Mouse (Mus musculus): ENCODE data around the gene Gabarapl1. TPM values are rescaled to one million over a fixed set of nuclear protein-coding genes. Genes with fewer than 3 reads are reported as not detected.

Gene Gabarapl1
- polyA plus RNA-seq, 1 experiment from 2014 or later, result 16.5 TPM

GRCm38 (mm10) chr6:129543709-129544606 lies 11.0 kb downstream of the Gabarapl1 start:
- no peaks in the 10 kb centered on the region for H3K27me3 ChIP-seq (replicated peaks; ENCODE audit: control insufficient read depth, insufficient read depth, low read length)
- 43% methylated on average over 6 of the region's 6 CpGs for WGBS
- peak; percentile 68 for ATAC-seq (replicated peaks; ENCODE audit: low FRiP score, low TSS enrichment, low read depth)
- peaks cover 30% of the 10 kb centered on the region for H3K36me3 ChIP-seq (ENCODE audit: control insufficient read depth, insufficient read depth, low read length)
- H3K27ac ChIP-seq (ENCODE audit: low read depth), result no peak overlapping the region
- H3K4me3 ChIP-seq (ENCODE audit: low read depth, low read length), result no peak overlapping the region
- H3K4me1 ChIP-seq (replicated peaks; ENCODE audit: control insufficient read depth, insufficient read depth, low read length), result no peaks in the 10 kb centered on the region
- no peaks in the 10 kb centered on the region for H3K9me3 ChIP-seq (ENCODE audit: control insufficient read depth, low read length)
- H3K4me2 ChIP-seq (ENCODE audit: low read length), result no peak overlapping the region
- no peak overlapping the region for H3K9ac ChIP-seq (ENCODE audit: low read length)
- DNase-seq (ENCODE audit: low spot score), result peak; percentile 76

GRCm38 (mm10) chr6:129547277-129547676 lies 14.3 kb downstream of the Gabarapl1 start:
- no peaks in the 10 kb centered on the region for H3K36me3 ChIP-seq (ENCODE audit: control insufficient read depth, insufficient read depth, low read length)
- H3K4me1 ChIP-seq (replicated peaks; ENCODE audit: control insufficient read depth, insufficient read depth, low read length), result no peaks in the 10 kb centered on the region
- ATAC-seq (replicated peaks; ENCODE audit: low FRiP score, low TSS enrichment, low read depth), result no peak
- no peaks in the 10 kb centered on the region for H3K9me3 ChIP-seq (ENCODE audit: control insufficient read depth, low read length)
- WGBS, result 79% methylated on average over 2 of the region's 2 CpGs
- no peaks in the 10 kb centered on the region for H3K27me3 ChIP-seq (replicated peaks; ENCODE audit: control insufficient read depth, insufficient read depth, low read length)
- H3K4me3 ChIP-seq (ENCODE audit: low read depth, low read length), result no peak overlapping the region
- H3K9ac ChIP-seq (ENCODE audit: low read length), result no peak overlapping the region
- H3K4me2 ChIP-seq (ENCODE audit: low read length), result no peak overlapping the region
- no peak for DNase-seq (ENCODE audit: low spot score)
- H3K27ac ChIP-seq (ENCODE audit: low read depth), result no peak overlapping the region

GRCm38 (mm10) chr6:129548009-129548408 lies 15.0 kb downstream of the Gabarapl1 start:
- Histone ChIP-seq H3K36me3 (ENCODE audit: control insufficient read depth, insufficient read depth, low read length) (no peaks in the 10 kb centered on the region), H3K27ac (ENCODE audit: low read depth) (no peak overlapping the region), H3K4me1 (replicated peaks; ENCODE audit: control insufficient read depth, insufficient read depth, low read length) (no peaks in the 10 kb centered on the region), H3K9me3 (ENCODE audit: control insufficient read depth, low read length) (no peaks in the 10 kb centered on the region), H3K4me3 (ENCODE audit: low read depth, low read length) (no peak overlapping the region), H3K9ac (ENCODE audit: low read length) (no peak overlapping the region), H3K27me3 (replicated peaks; ENCODE audit: control insufficient read depth, insufficient read depth, low read length) (no peaks in the 10 kb centered on the region), H3K4me2 (ENCODE audit: low read length) (no peak overlapping the region)
- ATAC-seq (replicated peaks; ENCODE audit: low FRiP score, low TSS enrichment, low read depth) (no peak), DNase-seq (ENCODE audit: low spot score) (no peak)
- WGBS, result 68% methylated on average over 3 of the region's 3 CpGs

DNA sequence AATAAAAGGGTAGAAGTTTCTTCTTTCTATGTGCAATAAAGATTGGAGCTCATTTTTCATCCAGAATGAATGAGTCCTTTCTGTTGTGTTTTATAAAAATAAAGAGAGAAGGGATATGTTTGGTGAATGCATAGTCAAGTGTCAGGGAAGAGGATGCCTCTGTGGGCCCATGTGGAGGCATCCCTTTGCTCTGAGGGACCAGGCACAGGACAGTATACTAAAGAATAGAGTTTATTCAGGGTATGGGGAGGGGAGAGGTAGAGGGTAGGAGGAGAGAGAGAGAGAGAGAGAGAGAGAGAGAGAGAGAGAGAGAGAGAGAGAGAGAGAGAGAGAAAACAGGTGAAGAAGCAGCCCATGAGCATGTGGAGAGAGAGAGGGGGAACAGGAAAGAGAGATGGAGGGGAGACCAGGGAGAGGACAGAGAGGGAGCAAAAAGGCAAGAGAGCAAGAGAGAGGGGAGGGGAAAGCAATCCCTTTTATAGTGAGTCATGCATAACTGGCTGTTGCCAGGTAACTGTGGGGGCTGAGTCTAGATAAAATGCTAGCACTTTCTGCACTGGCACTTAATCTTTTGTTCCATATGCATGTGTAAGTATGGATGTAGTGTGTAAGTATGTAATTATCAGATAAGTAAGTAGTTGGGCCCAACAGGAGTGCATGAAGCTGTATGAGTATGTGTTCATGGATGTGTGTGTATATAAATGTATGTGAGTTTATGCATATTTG lies 24.5 kb downstream of the Gabarapl1 start:
- no peak overlapping the region for H3K9ac ChIP-seq (ENCODE audit: low read length)
- H3K4me2 ChIP-seq (ENCODE audit: low read length), result no peak overlapping the region
- no peak overlapping the region for H3K27ac ChIP-seq (ENCODE audit: low read depth)
- peak; percentile 34; the same call in 1 of the 2 replicates for ATAC-seq (replicated peaks; ENCODE audit: low FRiP score, low TSS enrichment, low read depth)
- H3K4me1 ChIP-seq (replicated peaks; ENCODE audit: control insufficient read depth, insufficient read depth, low read length), result no peaks in the 10 kb centered on the region
- no peaks in the 10 kb centered on the region for H3K36me3 ChIP-seq (ENCODE audit: control insufficient read depth, insufficient read depth, low read length)
- DNase-seq (ENCODE audit: low spot score), result no peak
- H3K4me3 ChIP-seq (ENCODE audit: low read depth, low read length), result no peak overlapping the region
- no peaks in the 10 kb centered on the region for H3K9me3 ChIP-seq (ENCODE audit: control insufficient read depth, low read length)
- no peaks in the 10 kb centered on the region for H3K27me3 ChIP-seq (replicated peaks; ENCODE audit: control insufficient read depth, insufficient read depth, low read length)

- no peak overlapping the region for H3K4me2 ChIP-seq (ENCODE audit: low read length)
- peak; percentile 87 for DNase-seq (ENCODE audit: low spot score)
- no peak overlapping the region for H3K4me3 ChIP-seq (ENCODE audit: low read depth, low read length)
- no peaks in the 10 kb centered on the region for H3K9me3 ChIP-seq (ENCODE audit: control insufficient read depth, low read length)
- no peaks in the 10 kb centered on the region for H3K27me3 ChIP-seq (replicated peaks; ENCODE audit: control insufficient read depth, insufficient read depth, low read length)
- H3K4me1 ChIP-seq (replicated peaks; ENCODE audit: control insufficient read depth, insufficient read depth, low read length), result no peaks in the 10 kb centered on the region
- WGBS, result 18% methylated on average over 12 of the region's 12 CpGs
- no peak overlapping the region for H3K9ac ChIP-seq (ENCODE audit: low read length)
- H3K36me3 ChIP-seq (ENCODE audit: control insufficient read depth, insufficient read depth, low read length), result no peaks in the 10 kb centered on the region
- ATAC-seq (replicated peaks; ENCODE audit: low FRiP score, low TSS enrichment, low read depth), result 0 out of 2 replicates have a peak, but pooled peaks have one; percentile 70
- H3K27ac ChIP-seq (ENCODE audit: low read depth), result no peak overlapping the region
Measured at GRCm38 (mm10) chr6:129558946-129559640, 26.1 kb downstream of the Gabarapl1 start.

DNA sequence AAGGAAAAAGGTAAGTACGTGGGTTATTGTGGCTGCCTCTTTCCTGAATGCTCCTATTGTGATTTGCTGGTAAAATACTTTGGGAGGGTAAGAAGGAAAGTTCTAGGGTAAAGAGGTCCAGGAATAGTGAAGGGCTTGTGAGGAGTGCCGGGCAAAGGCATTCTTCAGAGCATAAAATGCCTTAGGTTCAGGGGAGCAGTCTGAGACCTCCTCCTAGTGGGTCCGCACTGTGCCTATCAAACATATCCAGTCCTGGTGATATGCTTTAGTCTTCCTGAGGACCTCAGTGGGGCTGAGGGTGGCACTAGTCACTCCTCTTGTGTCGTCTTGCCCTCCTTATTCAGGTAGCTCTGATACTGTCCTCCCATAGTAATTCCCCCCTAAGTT lies 26.7 kb downstream of the Gabarapl1 start:
- DNase-seq (ENCODE audit: low spot score) (no peak), ATAC-seq (replicated peaks; ENCODE audit: low FRiP score, low TSS enrichment, low read depth) (no peak; the same call in 1 of the 2 replicates)
- Histone ChIP-seq H3K9me3 (ENCODE audit: control insufficient read depth, low read length) (no peaks in the 10 kb centered on the region), H3K9ac (ENCODE audit: low read length) (no peak overlapping the region), H3K4me2 (ENCODE audit: low read length) (no peak overlapping the region), H3K27ac (ENCODE audit: low read depth) (no peak overlapping the region), H3K36me3 (ENCODE audit: control insufficient read depth, insufficient read depth, low read length) (no peaks in the 10 kb centered on the region), H3K4me3 (ENCODE audit: low read depth, low read length) (no peak overlapping the region), H3K4me1 (replicated peaks; ENCODE audit: control insufficient read depth, insufficient read depth, low read length) (no peaks in the 10 kb centered on the region), H3K27me3 (replicated peaks; ENCODE audit: control insufficient read depth, insufficient read depth, low read length) (no peaks in the 10 kb centered on the region)
- 53% methylated on average over 4 of the region's 4 CpGs for WGBS

DNA sequence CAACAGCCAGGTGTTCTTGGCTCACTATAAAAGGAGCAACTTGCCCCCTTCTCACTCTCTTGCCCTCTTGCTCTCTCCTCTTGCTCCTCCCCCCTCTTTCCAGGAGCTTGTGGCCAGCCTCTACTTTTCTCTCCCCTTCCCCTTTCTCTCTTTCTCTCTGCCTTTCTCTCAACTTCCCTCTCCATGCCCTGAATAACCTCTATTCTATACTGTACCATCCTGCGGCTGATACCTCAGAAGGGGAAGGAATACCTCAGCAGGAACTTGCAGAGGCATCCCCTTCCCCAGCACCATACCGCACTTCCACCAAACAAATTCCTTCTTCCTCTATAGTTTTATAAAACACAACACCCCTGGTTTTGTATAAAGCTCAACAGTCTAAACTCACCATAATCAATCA lies 32.3 kb downstream of the Gabarapl1 start:
- WGBS, result 73% methylated on average over 2 of the region's 2 CpGs
- no peak for DNase-seq (ENCODE audit: low spot score)
- Histone ChIP-seq H3K27me3 (replicated peaks; ENCODE audit: control insufficient read depth, insufficient read depth, low read length) (no peaks in the 10 kb centered on the region), H3K4me2 (ENCODE audit: low read length) (no peak overlapping the region), H3K4me3 (ENCODE audit: low read depth, low read length) (no peak overlapping the region), H3K4me1 (replicated peaks; ENCODE audit: control insufficient read depth, insufficient read depth, low read length) (no peaks in the 10 kb centered on the region), H3K9ac (ENCODE audit: low read length) (no peak overlapping the region), H3K36me3 (ENCODE audit: control insufficient read depth, insufficient read depth, low read length) (no peaks in the 10 kb centered on the region), H3K27ac (ENCODE audit: low read depth) (no peak overlapping the region), H3K9me3 (ENCODE audit: control insufficient read depth, low read length) (no peaks in the 10 kb centered on the region)
- ATAC-seq (replicated peaks; ENCODE audit: low FRiP score, low TSS enrichment, low read depth), result no peak

DNA sequence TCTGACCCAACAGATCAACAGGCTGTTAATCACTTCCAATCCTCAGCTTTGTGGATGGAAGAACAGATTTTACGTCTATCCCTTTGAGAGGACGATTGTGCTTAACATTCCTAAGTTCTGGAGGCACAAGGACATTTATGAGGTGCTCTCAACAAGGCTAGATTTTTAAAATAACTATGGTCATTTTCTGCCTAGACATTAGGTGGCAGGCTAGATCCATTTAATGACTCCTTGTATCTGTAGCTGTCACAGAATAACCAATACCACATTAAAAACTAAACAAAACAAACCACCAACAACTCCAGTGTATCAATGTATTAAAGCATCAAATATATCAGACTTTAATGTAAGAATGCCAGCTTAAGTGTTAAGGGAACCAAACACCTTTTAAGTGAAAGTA lies 42.4 kb downstream of the Gabarapl1 start:
- H3K9ac ChIP-seq (ENCODE audit: low read length), result no peak overlapping the region
- no peaks in the 10 kb centered on the region for H3K27me3 ChIP-seq (replicated peaks; ENCODE audit: control insufficient read depth, insufficient read depth, low read length)
- H3K27ac ChIP-seq (ENCODE audit: low read depth), result no peak overlapping the region
- H3K36me3 ChIP-seq (ENCODE audit: control insufficient read depth, insufficient read depth, low read length), result no peaks in the 10 kb centered on the region
- H3K9me3 ChIP-seq (ENCODE audit: control insufficient read depth, low read length), result no peaks in the 10 kb centered on the region
- 12% methylated on average over 2 of the region's 2 CpGs for WGBS
- H3K4me2 ChIP-seq (ENCODE audit: low read length), result no peak overlapping the region
- no peak for DNase-seq (ENCODE audit: low spot score)
- H3K4me1 ChIP-seq (replicated peaks; ENCODE audit: control insufficient read depth, insufficient read depth, low read length), result no peaks in the 10 kb centered on the region
- ATAC-seq (replicated peaks; ENCODE audit: low FRiP score, low TSS enrichment, low read depth), result no peak
- H3K4me3 ChIP-seq (ENCODE audit: low read depth, low read length), result no peak overlapping the region

Data from intestine, embryonic 14.5 days (tissue).